Mouse (Mus musculus) testis, adult 2 months (tissue): ENCODE measurements around the gene Mxi1. TPM values are rescaled to one million over a fixed set of nuclear protein-coding genes. Genes with fewer than 3 reads are reported as not detected.

ENCODE experiments used
- H3K27ac ChIP-seq: fragments of 200-500 bp; 2 replicates; pipeline ENCODE4 v1.5.1; 2012; ENCODE audit warnings: low read depth, low read length; ENCODE audit not compliant: control insufficient read depth, insufficient read depth
- H3K27me3 ChIP-seq: fragments of 200-500 bp; 2 replicates; pipeline ENCODE4 v1.6.1; 2012; ENCODE audit warnings: mild to moderate bottlenecking, low read length, moderate library complexity; ENCODE audit not compliant: control insufficient read depth, insufficient read depth
- H3K36me3 ChIP-seq: fragments of 200-500 bp; 2 replicates; pipeline ENCODE4 v1.6.1; 2012; ENCODE audit warnings: mild to moderate bottlenecking, low read length; ENCODE audit not compliant: control insufficient read depth, insufficient read depth
- H3K4me1 ChIP-seq: fragments of 200-500 bp; 2 replicates; pipeline ENCODE4 v1.6.1; 2012; ENCODE audit warnings: low read length; ENCODE audit not compliant: control insufficient read depth, insufficient read depth
- H3K4me3 ChIP-seq: fragments of 200-500 bp; 2 replicates; pipeline ENCODE4 v1.5.1; 2012; ENCODE audit warnings: low read depth, mild to moderate bottlenecking, low read length, moderate library complexity, mixed read lengths; ENCODE audit not compliant: control insufficient read depth
- CTCF ChIP-seq: fragments of 200-500 bp; IDR thresholded peaks from 2 replicates; pipeline ENCODE4 v1.5.1; 2012; ENCODE audit warnings: low read depth, mild to moderate bottlenecking, inconsistent platforms, low read length, moderate library complexity; ENCODE audit not compliant: control insufficient read depth, insufficient read depth, insufficient replicate concordance
- POLR2A ChIP-seq: fragments of 200-500 bp; IDR thresholded peaks from 2 replicates; pipeline ENCODE4 v1.6.1; 2012; ENCODE audit warnings: low read depth, mild to moderate bottlenecking, inconsistent platforms, low read length, moderate library complexity; ENCODE audit not compliant: control insufficient read depth
- polyA plus RNA-seq: library from polyadenylated mRNA; depleted of rRNA; stranded (reverse); fragments of >200 nt; gene quantifications from 2 replicates; pipeline ENCODE4 v1.2.3, GENCODE M21; 2012

Mxi1 gene
- polyA plus RNA-seq, 1 experiment = 54.8 TPM

GRCm38 (mm10) chr19:53344062-53344461 lies 33.7 kb downstream of the Mxi1 start:
- no peaks in the 10 kb centered on the region for H3K27me3 ChIP-seq
- TF ChIP-seq POLR2A (no peak), CTCF (no peak)
- no peaks in the 10 kb centered on the region for H3K4me1 ChIP-seq
- H3K4me3 ChIP-seq = no peak overlapping the region
- H3K27ac ChIP-seq = no peak overlapping the region
- H3K36me3 ChIP-seq = no peaks in the 10 kb centered on the region

DNA sequence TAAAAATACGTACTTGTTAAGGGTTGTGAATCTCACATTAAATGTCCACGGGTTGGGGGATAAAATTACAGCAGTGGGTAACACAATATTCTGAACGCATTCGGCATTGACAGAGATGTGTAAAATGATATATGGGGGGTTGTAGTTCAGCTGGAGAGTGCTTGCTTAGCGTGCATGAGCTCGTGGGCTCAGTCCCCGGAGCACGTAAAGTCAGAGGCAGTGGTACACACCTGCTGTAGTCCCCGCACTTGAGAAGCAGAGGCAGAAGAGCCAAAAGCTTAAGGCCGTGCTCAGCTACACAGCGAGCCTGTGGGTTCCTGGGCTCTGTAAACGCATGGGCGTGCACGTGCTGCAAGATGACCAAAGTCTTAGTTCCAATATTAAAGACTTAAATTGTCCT lies 35.4 kb downstream of the Mxi1 start:
- no peak overlapping the region for H3K4me3 ChIP-seq
- H3K27ac ChIP-seq = no peak overlapping the region
- no peaks in the 10 kb centered on the region for H3K27me3 ChIP-seq
- H3K36me3 ChIP-seq = no peaks in the 10 kb centered on the region
- TF ChIP-seq POLR2A (no peak), CTCF (no peak)
- H3K4me1 ChIP-seq = no peaks in the 10 kb centered on the region

DNA sequence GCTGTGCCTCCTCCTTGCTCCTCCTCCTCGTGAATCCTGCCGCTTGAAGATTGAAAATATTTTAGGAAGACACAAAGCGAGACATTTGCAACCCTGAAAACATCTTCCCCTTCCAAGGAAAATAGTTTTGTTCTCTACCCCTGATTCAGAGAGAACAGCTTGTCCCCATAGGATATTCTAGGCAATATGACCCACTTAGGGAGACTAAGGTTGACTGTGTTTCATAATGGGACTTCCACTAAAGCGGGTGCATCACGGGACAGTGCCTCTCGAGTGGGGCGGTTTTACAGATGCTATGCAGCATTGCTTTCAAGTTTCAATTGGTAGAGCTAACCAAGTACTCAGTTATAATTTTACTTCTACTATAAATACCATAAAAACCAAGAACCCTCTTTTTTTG lies 43.5 kb downstream of the Mxi1 start:
- H3K36me3 ChIP-seq = no peaks in the 10 kb centered on the region
- H3K27ac ChIP-seq = no peak overlapping the region
- no peaks in the 10 kb centered on the region for H3K4me1 ChIP-seq
- TF ChIP-seq POLR2A (no peak), CTCF (no peak)
- H3K27me3 ChIP-seq = no peaks in the 10 kb centered on the region
- no peak overlapping the region for H3K4me3 ChIP-seq

GRCm38 (mm10) chr19:53354271-53355000 lies 44.1 kb downstream of the Mxi1 start:
- Histone ChIP-seq H3K4me3 (no peak overlapping the region), H3K27ac (no peak overlapping the region), H3K36me3 (no peaks in the 10 kb centered on the region), H3K4me1 (peaks cover 2% of the 10 kb centered on the region), H3K27me3 (no peaks in the 10 kb centered on the region)
- TF ChIP-seq POLR2A (no peak), CTCF (no peak)

DNA sequence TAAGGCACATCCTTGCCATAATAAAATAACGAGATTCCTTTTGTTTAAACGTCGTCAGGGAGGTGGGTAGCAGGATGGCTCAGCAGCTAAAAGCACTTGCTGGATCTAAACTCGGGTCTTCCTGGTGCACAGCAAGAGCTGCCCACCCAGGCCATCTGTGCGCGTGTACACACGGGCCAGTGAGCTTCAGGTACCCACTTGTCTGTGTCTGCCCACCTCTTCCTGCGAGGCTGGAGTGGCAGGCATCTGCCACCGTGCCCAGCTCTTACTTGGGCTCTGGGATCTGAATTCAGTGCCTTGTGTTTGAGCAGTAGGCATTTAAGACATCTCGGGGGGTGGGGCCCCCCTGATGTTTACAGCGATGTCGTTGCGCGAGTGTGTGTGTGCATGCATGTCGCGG lies 44.7 kb downstream of the Mxi1 start:
- Histone ChIP-seq H3K4me1 (peaks cover 2% of the 10 kb centered on the region), H3K36me3 (no peaks in the 10 kb centered on the region), H3K27ac (no peak overlapping the region), H3K27me3 (no peaks in the 10 kb centered on the region), H3K4me3 (no peak overlapping the region)
- TF ChIP-seq CTCF (no peak), POLR2A (no peak)

- H3K27ac ChIP-seq = peak overlapping the region; percentile 76
- TF ChIP-seq POLR2A = no peak
- no peak for TF ChIP-seq CTCF
- no peaks in the 10 kb centered on the region for H3K27me3 ChIP-seq
- H3K36me3 ChIP-seq = no peaks in the 10 kb centered on the region
- peaks cover 2% of the 10 kb centered on the region for H3K4me1 ChIP-seq
- H3K4me3 ChIP-seq = 0 out of 2 replicates have a peak overlapping the region, but pooled peaks have one; percentile 4
These were observed 49.1 kb downstream of the Mxi1 start for GRCm38 (mm10) chr19:53359160-53360033.

DNA sequence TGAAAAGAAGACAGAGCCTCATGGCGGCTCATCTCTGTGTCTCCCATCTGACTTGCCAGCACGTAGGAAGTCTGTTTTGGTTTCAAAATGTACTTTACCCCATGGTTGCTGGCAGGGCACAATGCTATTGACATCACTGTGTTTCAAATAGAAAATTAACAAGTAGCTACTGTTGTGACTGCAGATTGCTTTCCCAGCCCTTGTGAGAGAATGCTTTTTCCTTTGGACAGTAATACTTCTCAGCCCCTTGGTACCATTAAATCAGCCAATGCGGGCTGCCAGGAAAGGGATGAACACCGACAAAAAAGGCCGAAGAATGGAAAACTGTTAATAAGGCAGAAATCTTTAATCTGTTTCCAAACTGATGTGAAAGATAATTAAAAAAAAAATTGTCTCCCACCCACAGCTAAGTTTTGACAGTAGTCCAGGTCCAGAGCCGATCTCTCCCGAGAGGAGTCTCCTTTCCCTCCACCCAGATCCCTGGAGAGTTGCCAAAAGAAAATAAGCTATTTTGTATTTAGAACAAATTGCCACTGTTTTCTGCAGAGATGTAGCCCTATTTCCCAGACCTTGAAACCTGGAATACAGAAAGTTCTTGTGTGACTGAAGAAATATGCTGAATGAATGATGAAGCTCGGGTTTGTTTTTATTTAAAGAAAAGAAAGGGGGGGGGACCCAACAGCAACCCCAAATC lies 50.1 kb downstream of the Mxi1 start:
- TF ChIP-seq CTCF (no peak), POLR2A (no peak)
- Histone ChIP-seq H3K27ac (peak overlapping the region; percentile 50; the same call in 1 of the 2 replicates), H3K36me3 (no peaks in the 10 kb centered on the region), H3K4me1 (peaks cover 2% of the 10 kb centered on the region), H3K27me3 (no peaks in the 10 kb centered on the region), H3K4me3 (no peak overlapping the region)
